Comparison of ENCODE assay signal across 8 mouse cellular contexts in genomic region chr1:172501371-172502144, GRCm38 (mm10). TPM values are rescaled to one million over a fixed set of nuclear protein-coding genes. Genes with fewer than 3 reads are reported as not detected.
DNase-seq lines count a peak whose midpoint lies in the region; ATAC-seq lines count a peak whose summit lies in the region.

No protein-coding gene starts in this region.

- no peak overlapping the region for H3K27ac ChIP-seq in embryonic facial prominence, embryonic 11.5 days (replicated peaks; ENCODE audit: low read depth, low read length)
- peak overlapping the region; percentile 95 for H3K27ac ChIP-seq in heart, embryonic 13.5 days (replicated peaks)
- peak overlapping the region; percentile 87 for H3K27ac ChIP-seq in kidney, embryonic 15.5 days

- H3K4me2 ChIP-seq in embryonic facial prominence, embryonic 11.5 days (ENCODE audit: low read depth, low read length), result peak overlapping the region; percentile 78
- peak overlapping the region; percentile 80 for H3K4me2 ChIP-seq in heart, embryonic 13.5 days
- H3K4me2 ChIP-seq in kidney, embryonic 15.5 days, result peak overlapping the region; percentile 65

- ATAC-seq in embryonic facial prominence, embryonic 11.5 days (replicated peaks; ENCODE audit: insufficient number of reproducible peaks, low FRiP score, low TSS enrichment, low read depth), result no peak
- peak; percentile 8; the same call in 1 of the 2 replicates for ATAC-seq in heart, embryonic 13.5 days (ENCODE audit: extremely low read depth, insufficient number of reproducible peaks, low FRiP score, low TSS enrichment)
- ATAC-seq in kidney, embryonic 15.5 days (replicated peaks; ENCODE audit: low FRiP score), result 0 out of 2 replicates have a peak, but pooled peaks have one; percentile 1
- no peak for ATAC-seq in erythroid progenitor cell, adult 5-6 weeks (replicated peaks; ENCODE audit: low FRiP score, poor library complexity, severe bottlenecking)

- H3K9me3 ChIP-seq in embryonic facial prominence, embryonic 11.5 days (replicated peaks; ENCODE audit: control insufficient read depth, low read length), result no peaks in the 10 kb centered on the region
- no peaks in the 10 kb centered on the region for H3K9me3 ChIP-seq in heart, embryonic 13.5 days
- no peaks in the 10 kb centered on the region for H3K9me3 ChIP-seq in kidney, embryonic 15.5 days (replicated peaks)

- peaks cover 7% of the 10 kb centered on the region for H3K27me3 ChIP-seq in embryonic facial prominence, embryonic 11.5 days (ENCODE audit: control insufficient read depth, insufficient read depth, low read length)
- H3K27me3 ChIP-seq in heart, embryonic 13.5 days (replicated peaks), result peaks cover 5% of the 10 kb centered on the region; the same call in 1 of the 2 replicates
- no peaks in the 10 kb centered on the region for H3K27me3 ChIP-seq in kidney, embryonic 15.5 days

- peaks cover 5% of the 10 kb centered on the region for H3K36me3 ChIP-seq in embryonic facial prominence, embryonic 11.5 days (replicated peaks; ENCODE audit: control insufficient read depth, insufficient read depth, low read depth, low read length)
- H3K36me3 ChIP-seq in heart, embryonic 13.5 days, result peaks cover 20% of the 10 kb centered on the region
- peaks cover 36% of the 10 kb centered on the region for H3K36me3 ChIP-seq in kidney, embryonic 15.5 days

- peak overlapping the region; percentile 50 for H3K9ac ChIP-seq in embryonic facial prominence, embryonic 11.5 days (replicated peaks; ENCODE audit: low read length)
- peak overlapping the region; percentile 92 for H3K9ac ChIP-seq in heart, embryonic 13.5 days
- H3K9ac ChIP-seq in kidney, embryonic 15.5 days, result peak overlapping the region; percentile 64

- peaks cover 7% of the 10 kb centered on the region; the same call in 1 of the 2 replicates for H3K4me1 ChIP-seq in embryonic facial prominence, embryonic 11.5 days (ENCODE audit: control insufficient read depth, insufficient read depth, low read length)
- H3K4me1 ChIP-seq in heart, embryonic 13.5 days, result peaks cover 65% of the 10 kb centered on the region
- H3K4me1 ChIP-seq in kidney, embryonic 15.5 days, result peaks cover 55% of the 10 kb centered on the region

- DNase-seq in R1 (ENCODE audit: low read depth, low spot score), result peak; percentile 64
- no peak for DNase-seq in embryonic facial prominence, embryonic 11.5 days (ENCODE audit: low spot score)
- peak; percentile 96 for DNase-seq in lung, postnatal 25 days (ENCODE audit: low spot score)
- peak; percentile 54 for DNase-seq in spleen, adult 12 weeks (ENCODE audit: low spot score)
- no peak for DNase-seq in left cerebral cortex, adult 8-10 months (ENCODE audit: low spot score in 2 of 2)

- H3K4me3 ChIP-seq in embryonic facial prominence, embryonic 11.5 days (ENCODE audit: low read depth, low read length), result peak overlapping the region; percentile 44; the same call in 1 of the 2 replicates
- peak overlapping the region; percentile 88 for H3K4me3 ChIP-seq in heart, embryonic 13.5 days
- H3K4me3 ChIP-seq in kidney, embryonic 15.5 days (replicated peaks), result peak overlapping the region; percentile 68

- 30% methylated on average over 13 of the region's 13 CpGs for WGBS in embryonic facial prominence, embryonic 11.5 days
- WGBS in heart, embryonic 13.5 days, result 24% methylated on average over 13 of the region's 13 CpGs
- WGBS in kidney, embryonic 15.5 days, result 29% methylated on average over 13 of the region's 13 CpGs

RNA-seq across cellular contexts. Expression of gene Tagln2, which starts 1.7 kb away (rescaled TPM):
- polyA plus RNA-seq in embryonic facial prominence, embryonic 11.5 days (2014; fragmentation: Nextera tagmentation; extraction: Ambion mirVana), result 56.7 and 61.7 TPM in 2 replicates
- 312 and 327 TPM in 2 replicates for polyA plus RNA-seq in heart, embryonic 13.5 days (2015; fragmentation: Nextera tagmentation; extraction: Ambion mirVana)
- 246 and 251 TPM in 2 replicates for polyA plus RNA-seq in kidney, embryonic 15.5 days (2015; fragmentation: Nextera tagmentation; extraction: Ambion mirVana)
- total RNA-seq in erythroid progenitor cell, adult 5-6 weeks (2015; ENCODE audit: low replicate concordance), result 95.6 and 112 TPM in 2 replicates
- 21.1 and 56.0 TPM in 2 replicates for total RNA-seq in erythroid progenitor cell, adult 5-6 weeks (2017; ENCODE audit: low replicate concordance)
- 10 to 100 TPM in 3 of 4 experiments, 1 to 10 TPM in 1; 9.6 to 15.4 (median 12.5) TPM for total RNA-seq in left cerebral cortex, adult 8-10 months (2022)

RNA-seq across cellular contexts. Expression of gene Cfap45, which starts 19.0 kb away (rescaled TPM):
- polyA plus RNA-seq in embryonic facial prominence, embryonic 11.5 days (2014; fragmentation: Nextera tagmentation; extraction: Ambion mirVana), result 0.47 and 0.65 TPM in 2 replicates
- 1.9 and 2.4 TPM in 2 replicates for polyA plus RNA-seq in heart, embryonic 13.5 days (2015; fragmentation: Nextera tagmentation; extraction: Ambion mirVana)
- 1.4 and 2.2 TPM in 2 replicates for polyA plus RNA-seq in kidney, embryonic 15.5 days (2015; fragmentation: Nextera tagmentation; extraction: Ambion mirVana)
- not detected in 2 replicates for total RNA-seq in erythroid progenitor cell, adult 5-6 weeks (2015; ENCODE audit: low replicate concordance)
- total RNA-seq in erythroid progenitor cell, adult 5-6 weeks (2017; ENCODE audit: low replicate concordance), result not detected in 2 replicates
- 1 to 10 TPM; 3.7 to 4.7 (median 4.1) TPM for total RNA-seq in left cerebral cortex, adult 8-10 months (2022)

RNA-seq across cellular contexts. Expression of gene Igsf9, which starts 20.0 kb away (rescaled TPM):
- 36.8 and 46.6 TPM in 2 replicates for polyA plus RNA-seq in embryonic facial prominence, embryonic 11.5 days (2014; fragmentation: Nextera tagmentation; extraction: Ambion mirVana)
- polyA plus RNA-seq in heart, embryonic 13.5 days (2015; fragmentation: Nextera tagmentation; extraction: Ambion mirVana), result 9.2 and 9.6 TPM in 2 replicates
- 45.0 and 46.0 TPM in 2 replicates for polyA plus RNA-seq in kidney, embryonic 15.5 days (2015; fragmentation: Nextera tagmentation; extraction: Ambion mirVana)
- not detected in 2 replicates for total RNA-seq in erythroid progenitor cell, adult 5-6 weeks (2015; ENCODE audit: low replicate concordance)
- total RNA-seq in erythroid progenitor cell, adult 5-6 weeks (2017; ENCODE audit: low replicate concordance), result 2.4 TPM in 1 of 2 replicates, not detected in the other
- 1 to 10 TPM; 5.2 to 9.1 (median 7.9) TPM for total RNA-seq in left cerebral cortex, adult 8-10 months (2022)

RNA-seq across cellular contexts. Expression of gene Slamf9, which starts 26.4 kb away (rescaled TPM):
- polyA plus RNA-seq in embryonic facial prominence, embryonic 11.5 days (2014; fragmentation: Nextera tagmentation; extraction: Ambion mirVana), result 0.48 and 0.53 TPM in 2 replicates
- 1.2 and 1.3 TPM in 2 replicates for polyA plus RNA-seq in heart, embryonic 13.5 days (2015; fragmentation: Nextera tagmentation; extraction: Ambion mirVana)
- polyA plus RNA-seq in kidney, embryonic 15.5 days (2015; fragmentation: Nextera tagmentation; extraction: Ambion mirVana), result 0.73 and 1.1 TPM in 2 replicates
- total RNA-seq in erythroid progenitor cell, adult 5-6 weeks (2015; ENCODE audit: low replicate concordance), result 1.1 TPM in 1 of 2 replicates, not detected in the other
- total RNA-seq in erythroid progenitor cell, adult 5-6 weeks (2017; ENCODE audit: low replicate concordance), result 0.90 and 2.7 TPM in 2 replicates
- total RNA-seq in left cerebral cortex, adult 8-10 months (2022), result 1 to 10 TPM in 3 of 4 experiments, under 1 TPM in 1; 0.27 to 5.6 (median 3.3) TPM

RNA-seq across cellular contexts. Expression of gene Vsig8, which starts 54.2 kb away (rescaled TPM):
- polyA plus RNA-seq in embryonic facial prominence, embryonic 11.5 days (2014; fragmentation: Nextera tagmentation; extraction: Ambion mirVana), result 0.28 TPM in 1 of 2 replicates, not detected in the other
- 0.15 and 0.25 TPM in 2 replicates for polyA plus RNA-seq in heart, embryonic 13.5 days (2015; fragmentation: Nextera tagmentation; extraction: Ambion mirVana)
- polyA plus RNA-seq in kidney, embryonic 15.5 days (2015; fragmentation: Nextera tagmentation; extraction: Ambion mirVana), result 0.57 and 0.59 TPM in 2 replicates
- not detected in 2 replicates for total RNA-seq in erythroid progenitor cell, adult 5-6 weeks (2015; ENCODE audit: low replicate concordance)
- total RNA-seq in erythroid progenitor cell, adult 5-6 weeks (2017; ENCODE audit: low replicate concordance), result not detected in 2 replicates
- under 1 TPM; 0.32 to 0.67 (median 0.57) TPM for total RNA-seq in left cerebral cortex, adult 8-10 months (2022)

Comparison
In these comparisons a context has a peak if more than half of its experiments do, and no peak if none do; other contexts are left out.
1. DNase-seq: peak in R1 (single experiment), lung, postnatal 25 days (single experiment) and spleen, adult 12 weeks (single experiment); none in embryonic facial prominence, embryonic 11.5 days (single experiment) and left cerebral cortex, adult 8-10 months (0 of 2).
2. ATAC-seq: peak in heart, embryonic 13.5 days (single experiment) and kidney, embryonic 15.5 days (single experiment); none in embryonic facial prominence, embryonic 11.5 days (single experiment) and erythroid progenitor cell, adult 5-6 weeks (single experiment).
3. Peak in every context shown above with its lines, with median percentiles within 50 percentile points of each other: H3K4me2 ChIP-seq, H3K4me3 ChIP-seq and H3K9ac ChIP-seq.